Mouse (Mus musculus) forebrain, embryonic 11.5 days (tissue): Measurements from ENCODE around the gene B230217C12Rik. TPM values are rescaled to one million over a fixed set of nuclear protein-coding genes. Genes with fewer than 3 reads are reported as not detected.

Experiments used
- ATAC-seq: fragments of 200-750 bp; cut with Nextera tagmentation; replicated peaks from 2 replicates; pipeline ENCODE4 v1.8.0; 2017; ENCODE audit warnings: moderate TSS enrichment; ENCODE audit not compliant: low FRiP score
- DNase-seq: peaks from one replicate; pipeline ENCODE4 v3.0.0-alpha.2; 2017; ENCODE audit warnings: low spot score
- H3K27ac ChIP-seq: fragments of 300-500 bp; sonication (generic); 2 replicates; pipeline ENCODE4 v1.5.1; 2014; ENCODE audit warnings: low read depth, low read length
- H3K27me3 ChIP-seq: fragments of 300-500 bp; sonication (generic); 2 replicates; pipeline ENCODE4 v1.6.1; 2014; ENCODE audit warnings: mild to moderate bottlenecking, low read length, mixed read lengths; ENCODE audit not compliant: control insufficient read depth, insufficient read depth
- H3K36me3 ChIP-seq: fragments of 300-500 bp; sonication (generic); 2 replicates; pipeline ENCODE4 v1.6.1; 2014; ENCODE audit warnings: mild to moderate bottlenecking, low read length, moderate library complexity, mixed read lengths; ENCODE audit not compliant: control insufficient read depth, insufficient read depth
- H3K4me1 ChIP-seq: fragments of 300-500 bp; sonication (generic); replicated peaks from 2 replicates; pipeline ENCODE4 v1.6.1; 2014; ENCODE audit warnings: low read length, mixed read lengths; ENCODE audit not compliant: control insufficient read depth, insufficient read depth
- H3K4me2 ChIP-seq: fragments of 300-500 bp; sonication (generic); 2 replicates; pipeline ENCODE4 v1.6.1; 2014; ENCODE audit warnings: low read depth, mild to moderate bottlenecking, low read length, moderate library complexity, mixed read lengths; ENCODE audit not compliant: severe bottlenecking
- H3K4me3 ChIP-seq: fragments of 300-500 bp; sonication (generic); 2 replicates; pipeline ENCODE4 v1.5.1; 2014; ENCODE audit warnings: low read depth, low read length
- H3K9ac ChIP-seq: fragments of 300-500 bp; sonication (generic); 2 replicates; pipeline ENCODE4 v1.6.1; 2014; ENCODE audit warnings: low read length
- H3K9me3 ChIP-seq: fragments of 300-500 bp; sonication (generic); 2 replicates; pipeline ENCODE4 v1.6.1; 2016; ENCODE audit warnings: low read length, mixed read lengths; ENCODE audit not compliant: control insufficient read depth
- WGBS: fragments of 180-500 bp; shearing (Covaris S2); extraction: QIAGEN DNeasy Blood & Tissue Kit; methylation state at CpG from one replicate; pipeline ENCODE4 v1.1.7; 2014; 5-methylcytosine and 5-hydroxymethylcytosine counted together
- polyA plus RNA-seq: library from polyadenylated mRNA; unstranded; fragments of >200 nt; fragmentation: Nextera tagmentation; extraction: Ambion mirVana; gene quantifications from 2 replicates; pipeline ENCODE4 v1.2.1, GENCODE M21; 2014

The B230217C12Rik gene
- polyA plus RNA-seq, 1 experiment from 2014 or later, result 17.7 TPM

- 92% methylated on average over 10 of the region's 10 CpGs for WGBS
- H3K9me3 ChIP-seq, result no peaks in the 10 kb centered on the region
- DNase-seq (no peak), ATAC-seq (no peak)
- H3K4me1 ChIP-seq, result no peaks in the 10 kb centered on the region
- no peak overlapping the region for H3K27ac ChIP-seq
- no peaks in the 10 kb centered on the region for H3K27me3 ChIP-seq
- no peak overlapping the region for H3K9ac ChIP-seq
- H3K4me2 ChIP-seq, result no peak overlapping the region
- no peak overlapping the region for H3K4me3 ChIP-seq
- peaks cover 2% of the 10 kb centered on the region; the same call in 1 of the 2 replicates for H3K36me3 ChIP-seq
Measured at GRCm38 (mm10) chr11:97825295-97825694, 15.3 kb upstream of the B230217C12Rik start.

DNA sequence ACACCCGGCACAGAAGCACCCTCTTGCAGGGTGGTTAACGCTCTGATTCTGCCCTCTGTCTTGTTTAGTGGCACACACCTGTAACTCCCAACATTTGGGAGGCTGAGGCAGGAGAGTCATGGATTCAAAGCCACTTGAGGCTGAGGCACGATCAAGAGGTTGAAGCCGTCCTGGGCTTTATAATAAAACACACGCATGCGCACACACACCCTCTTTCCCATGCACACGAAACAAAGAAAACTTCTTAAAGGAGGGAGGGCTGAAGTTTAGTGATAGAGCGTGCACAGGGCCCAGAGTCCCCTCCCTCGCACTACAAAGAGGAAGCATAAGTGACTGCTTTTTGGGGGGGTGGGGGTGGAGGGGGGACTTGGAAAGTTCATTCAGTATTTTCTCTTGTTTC is 14.6 kb upstream of the B230217C12Rik start:
- DNase-seq (no peak), ATAC-seq (no peak)
- Histone ChIP-seq H3K4me3 (no peak overlapping the region), H3K36me3 (no peaks in the 10 kb centered on the region; the same call in 1 of the 2 replicates), H3K9me3 (no peaks in the 10 kb centered on the region), H3K4me1 (no peaks in the 10 kb centered on the region), H3K27me3 (no peaks in the 10 kb centered on the region), H3K4me2 (no peak overlapping the region), H3K9ac (no peak overlapping the region), H3K27ac (no peak overlapping the region)
- 84% methylated on average over 9 of the region's 9 CpGs for WGBS

GRCm38 (mm10) chr11:97826414-97826813 is 14.2 kb upstream of the B230217C12Rik start:
- no peaks in the 10 kb centered on the region for H3K27me3 ChIP-seq
- no peaks in the 10 kb centered on the region for H3K9me3 ChIP-seq
- 85% methylated on average over 7 of the region's 7 CpGs for WGBS
- H3K9ac ChIP-seq, result no peak overlapping the region
- no peak overlapping the region for H3K4me3 ChIP-seq
- DNase-seq, result no peak
- no peaks in the 10 kb centered on the region; the same call in 1 of the 2 replicates for H3K36me3 ChIP-seq
- no peak overlapping the region for H3K27ac ChIP-seq
- ATAC-seq, result no peak
- H3K4me1 ChIP-seq, result no peaks in the 10 kb centered on the region
- no peak overlapping the region for H3K4me2 ChIP-seq

- 88% methylated on average over 6 of the region's 6 CpGs for WGBS
- Histone ChIP-seq H3K4me2 (no peak overlapping the region), H3K36me3 (no peaks in the 10 kb centered on the region; the same call in 1 of the 2 replicates), H3K27me3 (no peaks in the 10 kb centered on the region), H3K9me3 (no peaks in the 10 kb centered on the region), H3K4me3 (no peak overlapping the region), H3K4me1 (no peaks in the 10 kb centered on the region), H3K27ac (no peak overlapping the region), H3K9ac (no peak overlapping the region)
- DNase-seq (no peak), ATAC-seq (no peak)
Measured at GRCm38 (mm10) chr11:97827654-97828053, 12.9 kb upstream of the B230217C12Rik start.

GRCm38 (mm10) chr11:97829365-97829764 is 11.2 kb upstream of the B230217C12Rik start:
- 95% methylated on average over 7 of the region's 7 CpGs for WGBS
- Histone ChIP-seq H3K27me3 (no peaks in the 10 kb centered on the region), H3K36me3 (no peaks in the 10 kb centered on the region; the same call in 1 of the 2 replicates)

GRCm38 (mm10) chr11:97829913-97830476 is 10.6 kb upstream of the B230217C12Rik start:
- Histone ChIP-seq H3K4me3 (no peak overlapping the region), H3K36me3 (no peaks in the 10 kb centered on the region; the same call in 1 of the 2 replicates), H3K4me1 (no peaks in the 10 kb centered on the region), H3K27me3 (no peaks in the 10 kb centered on the region), H3K27ac (no peak overlapping the region), H3K9me3 (no peaks in the 10 kb centered on the region), H3K9ac (no peak overlapping the region), H3K4me2 (no peak overlapping the region)
- WGBS, result 90% methylated on average over 12 of the region's 12 CpGs
- DNase-seq (no peak), ATAC-seq (no peak)

More at GRCm38 (mm10) chr11:97829365-97829764, 11.2 kb upstream of the B230217C12Rik start:
- no peak for ATAC-seq
- Histone ChIP-seq H3K4me3 (no peak overlapping the region), H3K9me3 (no peaks in the 10 kb centered on the region), H3K27ac (no peak overlapping the region), H3K4me1 (no peaks in the 10 kb centered on the region), H3K9ac (no peak overlapping the region), H3K4me2 (no peak overlapping the region)
- DNase-seq, result no peak

- Histone ChIP-seq H3K27ac (no peak overlapping the region), H3K36me3 (peaks cover under 1% of the 10 kb centered on the region; the same call in 1 of the 2 replicates), H3K4me3 (no peak overlapping the region)
Measured at GRCm38 (mm10) chr11:97830501-97830900, 10.1 kb upstream of the B230217C12Rik start.

GRCm38 (mm10) chr11:97832001-97832400 is 8.6 kb upstream of the B230217C12Rik start:
- ATAC-seq (no peak), DNase-seq (no peak)
- Histone ChIP-seq H3K27ac (no peak overlapping the region), H3K9ac (no peak overlapping the region), H3K4me1 (no peaks in the 10 kb centered on the region), H3K4me2 (no peak overlapping the region), H3K27me3 (no peaks in the 10 kb centered on the region), H3K36me3 (peaks cover 2% of the 10 kb centered on the region; the same call in 1 of the 2 replicates), H3K4me3 (no peak overlapping the region), H3K9me3 (no peaks in the 10 kb centered on the region)
- 87% methylated on average over 11 of the region's 11 CpGs for WGBS

More at GRCm38 (mm10) chr11:97830501-97830900, 10.1 kb upstream of the B230217C12Rik start:
- Histone ChIP-seq H3K4me2 (no peak overlapping the region), H3K9ac (no peak overlapping the region), H3K4me1 (no peaks in the 10 kb centered on the region), H3K27me3 (no peaks in the 10 kb centered on the region), H3K9me3 (no peaks in the 10 kb centered on the region)
- WGBS, result 86% methylated on average over 6 of the region's 6 CpGs
- ATAC-seq (no peak), DNase-seq (no peak)

- Histone ChIP-seq H3K4me3 (no peak overlapping the region), H3K27ac (no peak overlapping the region), H3K4me2 (no peak overlapping the region), H3K4me1 (no peaks in the 10 kb centered on the region), H3K9me3 (no peaks in the 10 kb centered on the region), H3K36me3 (peaks cover 2% of the 10 kb centered on the region; the same call in 1 of the 2 replicates), H3K27me3 (no peaks in the 10 kb centered on the region), H3K9ac (no peak overlapping the region)
- WGBS, result 75% methylated on average over 15 of the region's 15 CpGs
- ATAC-seq (no peak), DNase-seq (no peak)
Measured at GRCm38 (mm10) chr11:97833352-97833751, 7.2 kb upstream of the B230217C12Rik start.
